Mouse (Mus musculus) layer of hippocampus, adult 8-10 months (tissue): ENCODE data around the gene Osbpl3. TPM values are rescaled to one million over a fixed set of nuclear protein-coding genes. Genes with fewer than 3 reads are reported as not detected.

Experiments
- DNase-seq, 2 experiments: peaks; one replicate each; pipeline ENCODE4 v3.0.0; 2022; ENCODE audit warnings: low spot score in 2 of 2
- total RNA-seq, 4 experiments: library from RNA; stranded (reverse); gene quantifications; 2 replicates each; pipeline ENCODE4 v1.2.4; 2022

Osbpl3 gene
- total RNA-seq, 4 experiments from 2014 or later = 18.5 to 22.5 (median 19.7) TPM

DNA sequence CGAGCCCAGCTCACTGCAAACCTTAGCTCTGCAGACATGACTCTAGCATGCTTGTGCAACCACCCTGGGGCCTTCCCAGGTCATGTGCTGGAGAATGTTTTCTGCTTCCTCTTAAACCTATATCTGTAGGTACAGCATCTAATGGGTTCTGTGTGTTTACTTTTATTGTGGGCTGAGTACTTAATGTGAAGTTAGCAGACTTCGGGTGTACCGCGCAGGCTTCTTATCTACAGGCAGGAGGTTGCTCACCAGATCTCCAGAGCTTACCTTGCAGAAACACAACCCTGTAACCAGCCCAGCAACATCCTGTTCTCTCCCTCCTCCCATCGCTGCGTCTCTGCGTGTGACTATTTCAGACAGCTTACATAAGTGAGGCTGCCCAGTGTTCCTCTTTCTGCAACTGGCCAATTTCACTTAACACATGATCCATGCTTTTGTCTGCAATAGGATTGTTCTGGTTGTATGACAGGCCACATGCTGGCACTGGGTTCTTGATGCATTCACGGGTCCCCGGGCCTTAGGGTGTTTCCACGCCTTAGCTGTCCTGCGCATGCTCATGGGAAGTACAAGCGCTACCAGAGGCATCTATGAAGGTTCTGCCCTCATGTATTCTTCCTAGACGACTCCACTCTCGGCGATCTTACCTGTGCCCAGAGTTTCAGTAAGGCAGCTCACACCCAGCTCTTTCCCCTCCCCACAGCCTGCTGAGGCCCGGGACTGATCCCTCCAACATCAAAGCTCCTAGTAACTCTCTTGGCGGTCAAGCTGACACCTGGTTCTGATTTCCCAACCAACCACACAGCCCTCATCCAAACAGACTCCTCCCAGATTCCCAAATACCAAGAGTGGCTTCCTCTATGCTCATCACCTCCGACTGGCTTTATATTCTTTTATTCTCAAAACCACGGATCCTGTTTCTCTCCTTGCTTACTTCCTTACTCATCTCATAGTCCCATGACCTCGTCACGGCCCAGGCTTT lies 78.0 kb downstream of the Osbpl3 start:
- peak in 1 of 2 experiments; percentile 15 for DNase-seq

DNA sequence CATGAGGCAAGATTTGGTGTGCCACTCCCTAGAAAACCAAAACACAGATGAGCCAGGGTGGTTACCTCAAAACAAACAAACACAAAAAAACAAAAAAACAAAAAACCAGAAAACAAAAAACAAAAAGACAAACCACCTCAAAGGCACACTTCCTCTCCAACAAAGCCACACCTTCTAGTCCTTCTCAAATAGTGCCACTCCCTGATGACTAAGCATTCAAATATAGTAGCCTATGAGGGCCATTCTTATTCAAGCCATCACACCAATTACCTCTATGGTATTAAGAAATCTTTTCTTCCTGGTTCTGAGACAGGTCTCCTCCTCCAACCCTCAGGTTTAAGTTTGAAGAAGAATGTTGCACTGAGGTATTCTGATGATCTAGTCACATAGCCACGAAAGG lies 79.3 kb downstream of the Osbpl3 start:
- no peak for DNase-seq

DNA sequence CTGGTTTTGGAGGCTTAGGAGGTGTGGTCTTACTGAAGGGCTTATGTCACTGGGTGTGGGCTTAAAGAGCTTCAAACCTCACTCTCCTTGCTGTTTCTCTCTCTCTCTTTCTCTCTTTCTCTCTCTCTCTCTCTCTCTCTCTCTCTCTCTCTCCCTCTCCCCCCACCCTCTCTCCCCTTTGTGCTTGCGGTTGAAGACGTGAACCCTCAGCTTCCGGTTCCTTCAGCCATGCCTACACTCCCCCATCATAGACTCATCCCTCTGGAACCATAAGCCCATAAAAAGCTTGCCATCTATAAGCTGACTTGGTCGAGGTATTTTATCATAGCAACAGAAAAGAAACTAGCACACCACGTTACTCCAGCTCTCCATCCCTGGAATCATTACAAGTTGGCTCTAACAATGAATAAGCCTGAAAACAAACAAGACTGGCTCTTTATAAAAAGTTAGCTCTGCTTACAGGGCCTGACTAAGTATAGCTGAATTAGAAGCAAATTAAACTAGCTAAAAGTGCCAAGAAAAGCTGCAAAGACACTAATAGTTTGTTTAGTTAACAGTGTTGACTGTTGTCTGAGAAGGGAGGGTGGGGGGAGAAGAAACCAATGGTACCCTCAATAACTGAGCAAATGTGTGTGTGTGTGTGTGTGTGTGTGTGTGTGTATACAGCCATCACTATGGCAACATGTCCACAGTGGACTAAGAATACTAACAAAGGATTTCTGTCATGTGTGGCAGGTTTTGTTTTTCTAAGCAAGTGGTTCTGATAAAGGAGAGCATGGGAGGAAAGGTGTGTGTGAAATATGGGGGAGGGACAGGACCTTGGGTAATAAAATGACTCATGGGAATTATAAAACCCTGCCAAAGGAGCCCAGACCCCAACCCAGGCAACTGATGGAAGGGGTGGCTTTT lies 83.2 kb downstream of the Osbpl3 start:
- no peak for DNase-seq

DNA sequence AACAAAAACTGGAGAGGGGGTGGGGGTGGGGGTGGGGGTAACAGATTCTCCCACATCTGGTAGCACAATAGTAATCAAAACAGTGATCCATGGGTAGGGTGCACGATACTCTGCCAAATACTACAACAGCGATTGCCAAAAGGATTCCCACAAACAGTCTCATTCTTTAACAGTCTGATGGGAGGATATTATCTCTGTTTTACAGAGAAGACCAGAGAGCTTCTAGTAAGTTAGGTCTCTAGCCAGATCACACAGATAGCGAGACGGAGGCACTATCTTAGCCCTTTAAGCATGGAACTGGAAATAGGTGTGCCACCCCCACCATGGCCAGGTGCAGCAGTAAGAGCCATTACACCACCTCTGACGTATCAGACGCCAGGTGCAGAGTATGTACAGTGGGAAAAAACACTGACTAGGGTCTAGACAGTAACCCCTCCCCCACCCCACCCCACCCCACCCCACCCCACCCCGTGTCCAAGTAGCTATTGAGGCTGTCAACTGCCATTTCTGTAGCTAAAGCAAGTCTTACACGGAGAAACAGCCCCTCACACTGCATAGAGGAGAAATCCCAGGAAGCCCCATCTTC lies 84.4 kb downstream of the Osbpl3 start:
- DNase-seq = no peak

DNA sequence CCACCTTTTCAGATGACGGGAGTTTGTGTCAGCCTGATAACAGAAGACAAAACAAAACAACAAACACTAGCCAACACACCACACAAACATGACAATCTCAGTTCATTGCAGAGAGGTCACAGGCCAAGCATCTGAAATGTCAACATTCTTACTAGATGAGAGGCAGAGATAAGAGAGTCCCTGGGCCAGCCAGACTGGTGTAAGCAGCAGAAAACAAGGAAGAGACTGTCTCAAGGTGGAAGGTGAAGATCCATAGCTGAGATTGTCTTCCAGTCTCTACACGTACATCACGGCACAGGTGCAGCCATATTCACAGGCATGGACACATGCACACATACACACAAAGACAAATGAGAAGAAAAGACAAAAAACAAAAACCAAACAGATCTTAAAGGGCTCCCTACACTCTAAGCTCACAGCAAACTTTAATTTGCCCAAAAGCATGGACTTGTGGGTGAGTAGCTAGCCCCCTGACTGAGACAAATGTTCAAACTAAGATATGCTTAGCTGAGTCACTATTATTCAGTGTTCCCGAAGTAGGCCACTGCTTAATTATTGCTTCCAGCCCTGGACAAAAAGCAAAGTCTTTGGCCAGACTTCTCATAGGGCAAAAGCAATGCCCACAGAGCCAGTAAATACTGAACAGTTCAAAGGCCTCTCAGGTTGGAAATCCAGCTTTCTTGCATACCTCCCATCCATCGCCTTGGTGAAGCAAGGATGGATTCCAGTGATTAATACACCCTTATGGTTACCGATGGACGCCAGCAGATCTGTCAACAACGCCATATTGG lies 87.3 kb downstream of the Osbpl3 start:
- no peak for DNase-seq

DNA sequence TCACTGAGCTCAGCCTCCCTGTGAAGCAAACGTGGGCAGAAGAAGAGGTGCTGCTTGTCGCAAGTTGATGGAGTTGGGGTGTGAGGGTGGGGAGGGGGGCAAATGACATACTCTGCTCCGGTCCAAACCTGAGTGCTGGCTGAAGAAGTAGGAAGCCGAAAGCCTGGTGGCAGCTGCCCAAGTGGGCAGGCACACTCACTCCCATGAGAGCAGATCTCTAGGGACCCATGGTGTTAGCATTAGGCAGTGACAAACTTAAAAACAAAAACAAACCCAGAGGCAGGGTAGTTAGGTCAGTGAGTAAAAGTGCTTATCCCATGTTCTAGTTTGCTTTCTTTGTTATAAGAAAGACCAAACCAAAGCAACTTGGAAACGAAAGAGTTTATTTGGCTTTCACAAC lies 88.2 kb downstream of the Osbpl3 start:
- DNase-seq = no peak

DNA sequence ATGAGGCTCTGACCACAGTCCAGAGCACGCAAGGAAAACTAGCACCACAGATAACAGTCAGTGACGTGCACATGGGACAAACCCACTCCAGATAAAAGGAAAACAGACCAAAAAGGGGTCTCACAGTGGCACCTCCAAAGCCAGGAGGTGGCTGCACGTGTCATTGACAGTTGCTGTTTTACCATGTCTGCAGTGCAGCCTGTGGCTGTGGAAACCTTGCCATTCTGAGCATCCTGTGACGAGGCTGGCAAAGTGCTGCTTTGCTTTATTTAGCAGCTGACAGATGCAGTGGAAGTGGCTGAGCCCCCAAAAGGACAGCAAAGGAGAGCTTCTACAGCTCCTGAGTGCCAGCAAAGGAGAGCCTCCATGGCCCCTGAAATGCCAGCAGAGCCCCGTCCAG lies 89.3 kb downstream of the Osbpl3 start:
- DNase-seq = peak; percentile 32 to 49

DNA sequence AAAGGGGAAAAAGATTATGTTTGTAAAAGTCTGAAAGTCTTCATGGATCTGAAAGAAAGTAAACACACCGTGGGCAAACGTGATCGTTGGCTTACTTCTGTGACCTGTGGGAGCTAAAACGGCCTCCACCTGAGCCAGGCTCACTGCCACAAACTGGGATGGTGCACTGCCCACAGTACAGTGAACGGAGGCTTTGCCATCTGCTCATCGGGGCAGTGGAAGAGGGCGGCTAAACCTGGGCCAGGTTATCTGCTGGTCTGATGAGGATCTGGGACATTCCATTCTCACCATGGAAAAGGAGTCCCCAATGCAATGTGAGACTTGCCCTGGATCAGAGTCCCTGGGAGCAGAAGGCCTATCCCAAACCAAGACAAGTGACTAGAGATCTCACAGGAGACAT lies 89.7 kb downstream of the Osbpl3 start:
- no peak for DNase-seq

DNA sequence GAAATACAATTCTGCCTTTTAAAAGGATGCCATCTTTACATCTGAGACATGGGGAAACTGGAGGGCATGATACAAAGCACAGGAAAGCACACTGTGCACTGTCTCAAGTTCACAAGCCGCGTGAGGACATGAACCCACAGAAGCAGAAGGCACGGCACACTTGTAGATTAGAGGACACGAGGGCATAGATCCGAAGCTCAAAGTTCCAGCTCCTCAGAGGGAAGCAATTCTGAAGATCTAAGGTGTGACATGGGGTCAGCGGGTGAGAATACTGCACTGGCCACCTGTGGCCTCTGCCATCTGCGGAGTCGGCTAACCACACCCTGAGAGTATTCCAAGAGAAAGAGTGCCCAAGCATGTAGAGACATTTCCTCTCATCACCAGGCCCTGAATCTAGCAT lies 91.6 kb downstream of the Osbpl3 start:
- no peak for DNase-seq

DNA sequence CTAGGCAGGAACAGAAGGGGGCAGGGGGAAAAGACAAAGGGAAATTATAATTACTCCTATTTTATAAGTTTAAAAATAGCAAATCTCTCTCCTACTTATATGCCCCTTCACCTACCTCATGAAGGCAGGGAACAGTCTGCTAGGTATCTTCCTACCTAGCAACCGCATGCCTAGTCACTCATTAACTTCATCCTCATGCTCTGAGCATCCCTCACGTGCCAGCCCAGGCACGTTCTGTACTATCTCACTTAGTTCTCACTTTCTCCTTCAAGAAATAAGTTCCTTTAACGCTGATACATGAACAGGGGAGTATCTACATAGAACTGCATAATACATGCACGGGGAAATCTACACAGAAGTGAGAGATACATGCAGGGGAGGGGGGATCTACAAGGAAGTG lies 92.6 kb downstream of the Osbpl3 start:
- DNase-seq = no peak

DNA sequence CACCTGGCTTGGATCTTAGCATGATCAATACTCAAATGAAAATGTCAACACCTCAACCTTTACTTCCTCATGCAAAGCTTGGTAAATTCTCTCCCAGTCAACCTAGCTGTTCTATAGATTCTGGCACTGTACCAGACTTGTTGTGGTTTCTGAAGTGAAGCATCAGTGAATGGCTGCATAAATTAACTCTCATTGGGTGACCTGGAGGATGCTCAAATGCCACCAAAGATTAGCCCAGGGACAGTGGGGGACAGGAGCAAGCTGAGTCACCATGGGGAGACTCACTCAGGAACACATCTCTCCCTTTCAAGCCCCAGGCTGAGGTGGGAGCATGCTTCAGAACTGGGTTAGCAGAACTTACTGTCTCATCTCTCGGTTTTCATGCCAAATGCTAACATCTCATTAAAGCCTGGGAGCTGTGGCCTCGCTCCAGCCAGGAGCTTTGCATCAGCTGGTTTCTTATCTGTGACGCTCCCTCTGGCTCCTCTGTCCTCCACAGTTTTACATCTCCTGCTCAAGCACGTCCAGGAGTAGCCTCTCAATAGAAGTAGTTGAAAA lies 93.2 kb downstream of the Osbpl3 start:
- DNase-seq = no peak

DNA sequence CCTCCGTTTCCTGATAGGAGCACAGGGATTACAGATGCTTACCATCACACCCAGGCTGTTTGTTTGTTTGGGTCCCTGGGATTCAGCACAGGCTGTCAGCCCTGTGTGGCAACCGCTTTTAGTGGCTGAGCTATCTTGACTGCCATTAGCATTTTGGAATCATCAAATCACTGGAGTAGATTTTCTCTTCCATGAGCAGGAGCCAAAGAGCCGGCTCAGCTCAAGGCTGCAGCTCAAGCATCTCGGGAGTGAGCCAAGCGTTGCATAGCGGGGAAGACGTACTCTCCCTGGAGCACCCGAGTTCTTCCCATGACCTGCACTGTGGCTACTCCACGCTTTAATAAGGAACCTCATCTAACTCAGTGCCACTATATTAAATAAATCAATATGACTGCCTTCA lies 93.8 kb downstream of the Osbpl3 start:
- DNase-seq = no peak

DNA sequence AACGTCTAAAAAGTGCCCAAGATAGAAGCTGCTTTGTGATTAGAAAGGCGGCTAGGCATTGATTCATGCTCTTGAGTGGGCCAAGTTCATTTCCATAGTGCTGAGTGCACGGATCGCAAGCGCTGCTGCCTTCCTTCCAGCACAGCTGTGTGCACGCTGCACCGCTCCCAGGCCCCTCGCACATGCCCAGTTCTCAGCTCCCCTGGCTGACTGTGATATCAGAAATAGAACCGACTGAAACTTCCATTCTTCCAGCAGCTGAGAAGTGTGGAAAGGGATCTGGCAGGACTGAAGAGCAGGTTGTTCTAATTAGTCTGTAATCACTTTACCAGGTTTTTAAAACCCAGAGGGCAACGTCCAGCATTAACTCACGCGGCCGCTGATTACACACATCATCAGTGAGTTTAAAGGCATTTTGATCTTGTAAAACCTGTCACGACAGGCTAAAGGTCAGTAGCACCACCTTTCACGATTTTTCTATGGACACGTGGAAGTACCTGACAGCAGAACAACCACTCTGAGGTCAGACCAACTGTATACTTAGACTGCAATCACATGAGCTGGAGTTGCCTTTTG lies 97.8 kb downstream of the Osbpl3 start:
- peak; percentile 31 to 32 for DNase-seq

DNA sequence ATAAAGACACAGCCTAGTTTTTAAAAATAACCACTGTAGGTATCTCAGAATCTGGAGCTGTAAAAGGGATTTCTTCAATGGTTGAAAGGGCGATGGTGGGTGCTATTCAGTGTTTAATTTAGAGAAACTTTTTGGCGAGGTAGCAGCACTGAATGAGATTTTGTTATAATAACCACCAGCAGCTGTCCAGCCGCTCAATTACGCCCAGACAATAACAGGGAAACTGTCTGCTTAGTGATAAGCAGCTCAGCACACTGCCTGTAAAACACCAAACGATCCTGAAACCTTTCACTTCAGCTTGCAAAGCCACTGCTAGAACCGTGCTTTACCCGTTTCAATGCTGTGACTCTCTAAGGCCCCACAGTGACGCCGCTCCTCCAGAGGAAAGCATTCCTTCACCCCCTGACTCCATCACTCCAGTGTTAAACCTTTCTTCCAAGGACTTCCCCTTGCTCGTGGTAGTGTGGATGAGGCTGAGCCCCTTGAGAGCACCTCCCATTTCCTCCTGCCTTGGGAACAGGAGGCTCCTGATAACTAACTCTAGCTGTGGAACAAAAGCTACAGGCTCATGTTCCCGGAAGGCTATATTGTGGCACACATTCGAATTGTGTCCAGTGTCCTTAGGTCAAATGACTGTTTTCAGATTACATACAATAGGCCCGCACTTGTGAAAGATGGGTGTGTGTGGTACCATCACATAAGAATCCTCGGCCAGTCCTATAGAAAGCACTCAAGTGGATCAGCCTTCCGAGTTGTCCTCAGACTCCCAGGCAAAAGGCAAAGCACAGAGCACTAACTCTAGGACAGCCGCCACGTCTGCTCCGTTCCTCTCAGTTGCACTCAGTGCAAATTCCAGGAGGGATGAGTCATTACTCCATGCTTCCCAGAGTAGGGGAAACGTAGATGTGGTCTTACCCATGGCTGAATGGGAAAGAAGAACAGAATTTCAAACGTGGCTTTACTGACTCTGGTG lies 101.0 kb downstream of the Osbpl3 start:
- no peak for DNase-seq

DNA sequence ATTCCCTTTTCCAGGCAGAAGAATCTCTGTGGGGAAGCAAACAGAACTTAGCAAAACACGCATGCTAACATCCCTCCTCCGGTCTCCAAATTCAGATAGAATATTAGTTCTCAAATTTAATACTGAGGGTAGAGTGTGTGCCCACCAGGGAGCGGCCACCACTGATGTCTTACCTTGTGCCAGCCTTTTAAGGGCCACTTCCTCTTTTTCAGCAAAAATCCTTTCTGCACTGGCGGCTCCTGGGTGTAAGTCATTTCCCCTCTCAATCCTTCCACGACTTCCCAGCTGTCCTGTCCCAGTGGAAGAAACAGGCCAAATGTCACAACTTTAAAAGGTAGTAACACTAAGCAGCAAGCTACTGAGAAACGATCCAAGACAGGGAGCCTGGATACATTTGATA lies 103.2 kb downstream of the Osbpl3 start:
- DNase-seq = no peak

DNA sequence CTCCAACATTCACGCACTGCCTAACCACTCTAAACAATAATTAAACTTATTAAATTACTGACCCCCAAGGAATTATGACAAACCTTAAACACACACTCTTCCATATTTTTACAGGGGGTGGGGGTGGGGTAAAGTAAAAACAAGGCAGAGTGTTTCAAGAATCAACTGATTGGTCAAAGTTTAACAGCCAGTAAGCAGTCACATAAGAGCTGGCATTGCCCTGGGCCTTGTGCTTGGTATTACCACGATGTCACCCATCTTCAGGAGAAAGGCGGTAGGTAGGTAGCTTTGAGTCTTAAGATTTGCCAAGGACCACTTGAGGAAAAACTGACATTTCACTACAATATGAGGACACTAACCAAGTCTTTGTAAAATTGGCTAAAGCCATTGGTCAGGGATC lies 105.1 kb downstream of the Osbpl3 start:
- no peak for DNase-seq

DNA sequence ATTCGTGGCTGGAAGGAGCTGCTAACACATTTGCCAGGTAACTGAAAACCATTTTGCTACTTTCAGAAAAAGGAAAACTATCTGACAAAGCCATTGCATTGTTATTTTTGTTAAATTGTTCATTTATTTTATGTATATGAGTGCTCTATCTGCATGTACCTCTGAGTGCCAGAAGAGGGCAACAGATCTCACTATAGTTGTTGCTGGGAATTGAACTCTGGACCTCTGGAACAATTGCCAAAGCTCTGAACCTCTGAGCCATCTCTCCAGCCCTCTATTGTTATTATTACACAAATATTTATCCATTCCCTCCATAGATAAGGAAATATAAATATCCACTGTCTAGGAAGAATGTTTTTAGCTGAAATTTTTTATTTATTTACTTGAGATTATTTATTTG lies 107.4 kb downstream of the Osbpl3 start:
- DNase-seq = no peak

DNA sequence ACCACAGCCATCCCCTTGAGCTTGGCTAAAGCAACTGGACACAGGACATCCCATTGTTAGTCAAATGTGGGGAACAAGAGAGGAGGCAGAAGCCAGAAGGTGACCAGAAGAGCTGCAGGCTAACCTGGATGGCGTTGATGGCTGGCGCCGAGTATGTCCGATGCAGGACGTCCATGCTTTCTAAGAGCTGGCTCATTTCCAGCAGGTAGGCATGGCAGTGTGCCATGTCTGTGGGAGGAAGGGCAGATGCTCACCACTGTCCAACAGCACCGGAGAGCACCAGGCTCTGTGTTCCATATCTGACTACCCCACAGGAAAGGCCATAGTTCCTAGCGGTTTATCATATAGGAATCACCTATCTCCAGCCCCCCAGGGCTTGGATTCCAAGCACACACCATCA lies 109.8 kb downstream of the Osbpl3 start:
- no peak for DNase-seq

DNA sequence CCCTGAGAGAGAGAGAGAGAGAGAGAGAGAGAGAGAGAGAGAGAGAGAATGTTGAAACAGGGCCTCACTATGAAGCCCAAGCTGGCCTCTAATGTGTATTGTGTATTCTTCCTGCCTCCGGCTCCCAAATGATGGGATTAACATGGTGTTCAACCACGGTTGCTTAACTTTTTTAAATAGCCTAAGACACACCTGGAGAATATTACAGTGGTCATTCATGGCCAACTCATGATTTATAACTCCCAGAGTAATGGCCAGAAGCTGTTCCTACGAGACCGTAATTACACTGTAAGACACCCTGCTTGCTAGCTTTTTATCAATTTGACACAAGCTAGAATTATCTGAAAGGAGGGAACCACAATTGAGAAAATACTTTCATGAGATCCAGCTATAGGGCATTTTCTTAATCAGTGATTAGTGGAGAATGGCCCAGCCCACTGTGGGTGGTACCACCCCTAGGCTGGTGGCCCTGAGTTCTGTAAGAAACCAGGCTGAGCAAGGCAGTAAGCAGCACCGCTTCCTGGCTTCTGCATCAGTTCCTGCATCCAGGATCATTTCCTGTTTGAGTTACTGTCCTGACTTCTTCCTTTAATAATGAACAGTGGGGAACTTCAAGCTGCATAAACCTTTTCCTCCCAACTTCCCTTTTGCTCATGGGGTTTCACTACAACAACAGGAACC lies 115.6 kb downstream of the Osbpl3 start:
- DNase-seq = no peak
